Mouse (Mus musculus): ENCODE results near the gene D1Ertd622e.

D1Ertd622e gene

GRCm38 (mm10) chr1:97661406-97662241, at the start of gene D1Ertd622e:
TSS of gene D1Ertd622e (minus strand) at chr1:97662074.
- peak; percentile 84 for DNase-seq (ENCODE audit: low read depth, low spot score)

- no peak for DNase-seq (ENCODE audit: low read depth, low spot score)
Measured at GRCm38 (mm10) chr1:97710520-97710919, 48.6 kb upstream of the D1Ertd622e start.

GRCm38 (mm10) chr1:97705389-97705788, 43.5 kb upstream of the D1Ertd622e start:
- DNase-seq (ENCODE audit: low read depth, low spot score): no peak

- DNase-seq (ENCODE audit: low read depth, low spot score): no peak
Measured at GRCm38 (mm10) chr1:97704646-97705045, 42.8 kb upstream of the D1Ertd622e start.

- DNase-seq (ENCODE audit: low read depth, low spot score): no peak
Measured at GRCm38 (mm10) chr1:97698956-97699570, 37.2 kb upstream of the D1Ertd622e start.

GRCm38 (mm10) chr1:97697273-97697672, 35.4 kb upstream of the D1Ertd622e start:
- no peak for DNase-seq (ENCODE audit: low read depth, low spot score)

GRCm38 (mm10) chr1:97693825-97694224, 32.0 kb upstream of the D1Ertd622e start:
- DNase-seq (ENCODE audit: low read depth, low spot score): no peak

GRCm38 (mm10) chr1:97688756-97689155, 26.9 kb upstream of the D1Ertd622e start:
- peak; percentile 60 for DNase-seq (ENCODE audit: low read depth, low spot score)

GRCm38 (mm10) chr1:97676526-97677177, 14.8 kb upstream of the D1Ertd622e start:
- no peak for DNase-seq (ENCODE audit: low read depth, low spot score)

- no peak for DNase-seq (ENCODE audit: low read depth, low spot score)
Measured at GRCm38 (mm10) chr1:97676115-97676514, 14.2 kb upstream of the D1Ertd622e start.

GRCm38 (mm10) chr1:97672849-97673248, 11.0 kb upstream of the D1Ertd622e start:
- DNase-seq (ENCODE audit: low read depth, low spot score): no peak

GRCm38 (mm10) chr1:97667288-97667687, 5.4 kb upstream of the D1Ertd622e start:
- DNase-seq (ENCODE audit: low read depth, low spot score): no peak

GRCm38 (mm10) chr1:97662324-97662723, 450 bp upstream of the D1Ertd622e start:
- DNase-seq (ENCODE audit: low read depth, low spot score): peak; percentile 11

GRCm38 (mm10) chr1:97660687-97661405, 1.0 kb downstream of the D1Ertd622e start:
- peak; percentile 82 for DNase-seq (ENCODE audit: low read depth, low spot score)

GRCm38 (mm10) chr1:97659405-97659804, 2.5 kb downstream of the D1Ertd622e start:
- peak; percentile 35 for DNase-seq (ENCODE audit: low read depth, low spot score)

- DNase-seq (ENCODE audit: low read depth, low spot score): no peak
Measured at GRCm38 (mm10) chr1:97657786-97658185, 4.1 kb downstream of the D1Ertd622e start.

GRCm38 (mm10) chr1:97657201-97657600, 4.7 kb downstream of the D1Ertd622e start:
- no peak for DNase-seq (ENCODE audit: low read depth, low spot score)

GRCm38 (mm10) chr1:97654397-97654975, 7.4 kb downstream of the D1Ertd622e start:
- no peak for DNase-seq (ENCODE audit: low read depth, low spot score)

GRCm38 (mm10) chr1:97650553-97651123, 11.2 kb downstream of the D1Ertd622e start:
- DNase-seq (ENCODE audit: low read depth, low spot score): no peak

- peak; percentile 49 for DNase-seq (ENCODE audit: low read depth, low spot score)
Measured at GRCm38 (mm10) chr1:97650072-97650471, 11.8 kb downstream of the D1Ertd622e start.

GRCm38 (mm10) chr1:97647037-97647436, 14.8 kb downstream of the D1Ertd622e start:
- DNase-seq (ENCODE audit: low read depth, low spot score): peak; percentile 26
